Mouse (Mus musculus) embryonic facial prominence, embryonic 14.5 days (tissue): Measurements from ENCODE around the gene Cfap299. TPM values are rescaled to one million over a fixed set of nuclear protein-coding genes. Genes with fewer than 3 reads are reported as not detected.
A peak's percentile ranks its signal among the peaks of the same experiment; 100 is the strongest.

ENCODE experiments used
- ATAC-seq: fragments of 200-750 bp; cut with Nextera tagmentation; 2 replicates; pipeline ENCODE4 v1.8.0; 2017; ENCODE audit warnings: low read depth, moderate number of reproducible peaks, moderate TSS enrichment
- DNase-seq: peaks from one replicate; pipeline ENCODE4 v3.0.0-alpha.2; 2015; ENCODE audit warnings: low spot score
- H3K27ac ChIP-seq: fragments of 300-500 bp; sonication (generic); replicated peaks from 2 replicates; pipeline ENCODE4 v1.5.1; 2014; ENCODE audit warnings: low read depth, mild to moderate bottlenecking, low read length, moderate library complexity
- H3K27me3 ChIP-seq: fragments of 300-500 bp; sonication (generic); replicated peaks from 2 replicates; pipeline ENCODE4 v1.6.1; 2014; ENCODE audit warnings: low read length; ENCODE audit not compliant: control insufficient read depth, insufficient read depth
- H3K36me3 ChIP-seq: fragments of 300-500 bp; sonication (generic); 2 replicates; pipeline ENCODE4 v1.6.1; 2014; ENCODE audit warnings: low read length, mixed read lengths; ENCODE audit not compliant: control insufficient read depth, insufficient read depth
- H3K4me1 ChIP-seq: fragments of 300-500 bp; sonication (generic); 2 replicates; pipeline ENCODE4 v1.6.1; 2014; ENCODE audit warnings: antibody characterized with exemption, low read length; ENCODE audit not compliant: control insufficient read depth, insufficient read depth
- H3K4me2 ChIP-seq: fragments of 300-500 bp; sonication (generic); 2 replicates; pipeline ENCODE4 v1.6.1; 2014; ENCODE audit warnings: low read depth, mild to moderate bottlenecking, low read length, moderate library complexity, mixed read lengths
- H3K4me3 ChIP-seq: fragments of 300-500 bp; sonication (generic); 2 replicates; pipeline ENCODE4 v1.5.1; 2014; ENCODE audit warnings: low read depth, mild to moderate bottlenecking, low read length
- H3K9ac ChIP-seq: fragments of 300-500 bp; sonication (generic); 2 replicates; pipeline ENCODE4 v1.6.1; 2014; ENCODE audit warnings: low read depth, mild to moderate bottlenecking, low read length, moderate library complexity, mixed read lengths
- H3K9me3 ChIP-seq: fragments of 300-500 bp; sonication (generic); 2 replicates; pipeline ENCODE4 v1.6.1; 2016; ENCODE audit warnings: low read length; ENCODE audit not compliant: control insufficient read depth
- WGBS: fragments of 180-500 bp; shearing (Covaris S2); extraction: QIAGEN DNeasy Blood & Tissue Kit; methylation state at CpG from one replicate; pipeline ENCODE4 v1.1.7; 2014; 5-methylcytosine and 5-hydroxymethylcytosine counted together
- polyA plus RNA-seq: library from polyadenylated mRNA; unstranded; fragments of >200 nt; fragmentation: Nextera tagmentation; extraction: Ambion mirVana; gene quantifications from 2 replicates; pipeline ENCODE4 v1.2.1, GENCODE M21; 2014

Gene Cfap299
- polyA plus RNA-seq, 1 experiment from 2014 or later: 1.9 TPM

DNA sequence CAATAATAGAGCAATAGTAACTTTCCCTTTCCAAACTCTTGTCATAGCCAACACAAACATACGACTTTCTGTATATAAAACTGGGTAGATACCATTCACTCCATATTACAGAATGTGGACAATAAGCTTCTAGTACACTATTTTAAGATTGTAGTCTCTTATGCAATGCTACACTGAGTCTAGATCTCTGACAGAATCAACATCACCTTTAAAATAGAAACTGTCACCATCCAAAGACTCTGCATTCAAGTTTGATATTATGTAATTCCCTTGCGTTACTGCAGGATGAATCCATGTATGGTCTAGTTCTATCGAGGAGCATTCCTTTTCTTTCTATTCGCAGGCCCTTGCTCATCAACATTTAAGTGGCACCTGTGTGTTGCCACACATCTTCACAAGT is 477.4 kb downstream of the Cfap299 start:
- no peak overlapping the region for H3K4me2 ChIP-seq
- ATAC-seq (no peak), DNase-seq (no peak)
- no peak overlapping the region for H3K9ac ChIP-seq
- H3K9me3 ChIP-seq: no peaks in the 10 kb centered on the region
- H3K36me3 ChIP-seq: no peaks in the 10 kb centered on the region
- whole genome bisulfite sequencing: 95% methylated on average over 4 of the region's 4 CpGs
- H3K4me1 ChIP-seq: no peaks in the 10 kb centered on the region; the same call in 1 of the 2 replicates
- H3K4me3 ChIP-seq: no peak overlapping the region
- no peak overlapping the region for H3K27ac ChIP-seq
- H3K27me3 ChIP-seq: no peaks in the 10 kb centered on the region

DNA sequence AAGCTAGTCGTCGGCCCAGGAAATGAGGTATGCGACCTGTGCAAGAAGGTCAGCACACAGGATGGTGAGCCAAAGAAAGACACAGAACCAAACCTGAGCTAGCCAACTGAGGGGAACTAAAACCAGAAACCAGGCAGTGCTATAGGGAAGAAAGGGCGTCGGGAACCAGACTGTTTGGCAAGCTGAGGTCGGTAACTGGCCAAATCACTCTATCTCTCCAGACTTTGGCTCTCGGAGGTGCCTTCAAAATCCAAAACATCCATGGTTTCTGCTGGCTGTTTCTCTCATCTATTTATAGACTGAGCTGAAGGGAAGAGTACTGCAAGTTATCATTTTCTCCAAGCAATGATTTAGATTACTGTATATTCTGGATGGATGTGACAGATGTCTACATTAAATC is 477.9 kb downstream of the Cfap299 start:
- Histone ChIP-seq H3K27ac (no peak overlapping the region), H3K9me3 (no peaks in the 10 kb centered on the region), H3K36me3 (no peaks in the 10 kb centered on the region), H3K4me3 (no peak overlapping the region), H3K4me1 (no peaks in the 10 kb centered on the region), H3K27me3 (no peaks in the 10 kb centered on the region), H3K4me2 (no peak overlapping the region), H3K9ac (no peak overlapping the region)
- DNase-seq: peak; percentile 54
- 73% methylated on average over 7 of the region's 7 CpGs for WGBS
- no peak for ATAC-seq

DNA sequence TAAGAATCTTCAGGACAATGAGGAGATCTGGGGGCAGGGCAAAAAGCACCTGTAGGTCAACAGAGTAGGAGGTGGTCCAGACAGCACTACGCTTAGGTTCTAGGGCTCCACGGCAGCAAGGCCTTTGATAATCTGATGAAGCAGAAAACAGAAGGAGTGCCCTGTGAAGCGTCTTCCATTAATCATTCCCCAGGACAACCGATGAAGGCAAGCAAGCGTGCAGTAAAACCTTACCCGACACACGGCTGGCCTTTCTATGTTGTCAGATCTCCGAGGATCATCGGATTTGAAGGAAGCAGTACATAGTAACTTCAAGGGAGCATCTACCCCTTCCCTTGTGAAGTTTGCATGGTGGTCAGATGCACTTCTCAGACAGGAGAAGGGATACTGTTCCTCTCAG is 478.8 kb downstream of the Cfap299 start:
- 71% methylated on average over 9 of the region's 9 CpGs for WGBS

DNA sequence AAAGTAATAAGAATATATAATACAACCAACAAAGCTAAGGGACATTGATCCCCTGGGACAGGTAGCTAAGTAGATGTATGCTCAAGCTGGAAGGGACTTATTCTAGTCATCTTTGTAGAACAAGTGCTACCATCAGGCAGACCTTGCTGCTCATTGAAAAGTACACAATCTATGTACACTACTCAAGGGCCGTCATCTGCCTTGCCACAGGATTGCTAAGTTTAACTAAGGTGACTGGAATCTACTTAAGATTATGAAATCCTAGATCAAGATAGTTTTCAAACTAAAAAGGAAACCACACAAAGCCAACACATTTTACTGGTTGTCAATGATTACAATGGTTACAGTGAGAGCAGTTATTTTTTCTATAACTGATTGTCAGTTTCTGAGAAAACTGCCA is 483.3 kb downstream of the Cfap299 start:
- no peaks in the 10 kb centered on the region for H3K27me3 ChIP-seq
- no peak overlapping the region for H3K27ac ChIP-seq
- H3K4me1 ChIP-seq: no peaks in the 10 kb centered on the region
- WGBS: 93% methylated on average over 1 of the region's 1 CpGs
- no peak for DNase-seq
- no peaks in the 10 kb centered on the region for H3K36me3 ChIP-seq
- ATAC-seq: no peak
- H3K4me3 ChIP-seq: no peak overlapping the region
- no peak overlapping the region for H3K9ac ChIP-seq
- no peaks in the 10 kb centered on the region for H3K9me3 ChIP-seq
- H3K4me2 ChIP-seq: no peak overlapping the region

More for the DNA sequence above, 478.8 kb downstream of the Cfap299 start:
- no peaks in the 10 kb centered on the region for H3K9me3 ChIP-seq
- no peaks in the 10 kb centered on the region for H3K4me1 ChIP-seq
- no peak for DNase-seq
- H3K36me3 ChIP-seq: no peaks in the 10 kb centered on the region
- H3K27me3 ChIP-seq: no peaks in the 10 kb centered on the region
- no peak overlapping the region for H3K9ac ChIP-seq
- H3K27ac ChIP-seq: no peak overlapping the region
- H3K4me3 ChIP-seq: no peak overlapping the region
- no peak overlapping the region for H3K4me2 ChIP-seq
- no peak for ATAC-seq

DNA sequence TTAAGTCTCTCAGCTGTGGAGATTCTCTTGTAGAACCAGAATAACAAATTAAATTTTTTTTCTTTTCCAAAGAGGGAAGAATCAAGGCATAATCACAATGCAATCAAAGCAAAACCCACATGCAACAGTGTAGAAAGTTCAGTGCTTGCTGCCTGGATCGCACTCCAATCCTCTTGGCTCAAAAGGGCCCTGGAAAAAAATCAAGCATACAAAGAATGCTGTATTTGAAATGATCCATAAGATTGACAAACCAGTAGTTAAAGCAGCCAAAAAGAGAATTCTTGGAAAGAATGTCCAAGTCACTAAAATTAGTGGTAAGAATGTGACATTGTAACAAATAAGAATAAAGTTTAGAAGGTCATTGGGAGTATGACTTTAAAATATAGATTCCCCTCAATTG is 486.2 kb downstream of the Cfap299 start:
- ATAC-seq (no peak), DNase-seq (no peak)
- Histone ChIP-seq H3K4me3 (no peak overlapping the region), H3K9ac (no peak overlapping the region), H3K27me3 (no peaks in the 10 kb centered on the region), H3K4me2 (no peak overlapping the region), H3K4me1 (no peaks in the 10 kb centered on the region), H3K9me3 (no peaks in the 10 kb centered on the region), H3K27ac (no peak overlapping the region), H3K36me3 (no peaks in the 10 kb centered on the region)
- 76% methylated on average over 1 of the region's 1 CpGs for WGBS

DNA sequence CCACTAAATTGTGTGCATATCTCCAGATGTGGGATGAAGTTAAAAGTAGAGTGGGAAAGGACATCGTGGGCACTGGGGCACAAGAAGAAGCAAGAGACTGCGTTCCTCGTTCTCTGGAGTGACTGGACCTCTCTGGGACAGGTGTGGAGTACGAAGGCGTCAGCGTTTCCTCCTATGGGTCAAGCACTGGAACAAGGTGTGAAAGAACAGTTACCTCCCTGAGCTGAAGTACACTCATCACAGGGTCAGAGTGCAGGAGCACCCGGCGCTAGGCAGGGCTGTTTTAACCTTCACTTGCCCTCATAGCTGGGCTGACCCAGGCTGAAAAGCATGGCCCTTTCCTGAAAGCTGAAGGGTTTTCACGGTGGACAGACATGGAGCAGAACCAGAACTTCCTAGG is 504.7 kb downstream of the Cfap299 start:
- 84% methylated on average over 9 of the region's 9 CpGs for WGBS
- Histone ChIP-seq H3K27me3 (no peaks in the 10 kb centered on the region), H3K4me3 (no peak overlapping the region), H3K27ac (no peak overlapping the region), H3K9ac (no peak overlapping the region), H3K4me2 (no peak overlapping the region), H3K9me3 (no peaks in the 10 kb centered on the region), H3K4me1 (no peaks in the 10 kb centered on the region), H3K36me3 (no peaks in the 10 kb centered on the region)
- DNase-seq (no peak), ATAC-seq (no peak)

DNA sequence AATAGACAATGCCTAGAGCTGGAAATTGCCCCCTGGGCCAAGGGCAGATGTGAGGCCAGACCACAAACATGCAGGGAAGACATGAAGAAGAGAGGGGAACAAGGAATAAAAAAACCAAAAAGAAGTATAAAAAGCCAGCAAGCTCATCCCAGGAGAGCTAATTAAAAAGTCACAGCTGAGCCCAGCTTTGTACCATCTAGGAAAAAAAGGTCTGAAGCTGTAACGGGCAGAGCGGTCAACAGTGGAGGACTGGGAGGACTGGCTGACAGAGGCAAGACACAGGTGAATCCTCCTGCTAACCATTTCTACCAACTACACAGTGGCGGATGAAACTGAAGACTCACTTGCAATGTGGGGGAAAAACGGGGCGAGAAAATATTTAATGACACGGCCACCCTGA is 505.2 kb downstream of the Cfap299 start:
- ATAC-seq: no peak
- no peak overlapping the region for H3K9ac ChIP-seq
- H3K36me3 ChIP-seq: no peaks in the 10 kb centered on the region
- no peak overlapping the region for H3K4me2 ChIP-seq
- H3K27ac ChIP-seq: no peak overlapping the region
- no peaks in the 10 kb centered on the region for H3K27me3 ChIP-seq
- no peak for DNase-seq
- H3K9me3 ChIP-seq: no peaks in the 10 kb centered on the region
- H3K4me3 ChIP-seq: no peak overlapping the region
- WGBS: 88% methylated on average over 6 of the region's 6 CpGs
- H3K4me1 ChIP-seq: no peaks in the 10 kb centered on the region

DNA sequence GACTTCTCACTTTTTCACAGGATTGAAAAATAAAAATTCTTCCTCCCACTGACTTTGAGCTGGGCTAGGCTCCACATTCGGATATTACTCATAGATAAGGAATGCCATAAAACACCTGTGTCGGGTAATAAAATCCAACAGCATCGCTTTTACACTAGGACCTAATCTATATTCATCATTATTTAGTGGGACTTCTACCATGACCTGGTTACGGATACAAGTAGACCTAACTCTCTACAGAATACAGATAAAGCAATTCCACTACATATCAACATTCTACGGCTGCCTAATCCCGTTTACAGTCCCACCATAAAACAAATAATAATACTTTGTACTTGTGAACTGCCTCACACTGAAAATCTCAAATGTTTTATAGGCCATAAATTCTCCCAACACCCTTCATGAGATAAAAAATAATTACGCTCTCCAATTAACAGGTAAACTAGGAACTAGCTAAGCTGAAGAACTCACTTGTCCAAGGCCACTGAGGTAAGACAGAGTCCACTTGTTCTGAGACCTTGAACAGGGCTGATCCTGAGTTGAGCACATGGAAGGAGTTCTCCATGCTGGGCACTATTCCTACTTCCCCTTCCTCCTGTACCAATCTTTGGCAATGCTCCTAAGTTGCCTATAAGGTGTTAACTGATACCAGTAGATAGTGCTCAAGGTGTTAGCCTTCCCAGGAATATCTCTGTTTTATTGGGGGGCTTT is 513.7 kb downstream of the Cfap299 start:
- Histone ChIP-seq H3K9me3 (no peaks in the 10 kb centered on the region), H3K4me2 (no peak overlapping the region), H3K27me3 (0 out of 2 replicates have a peak, but pooled peaks cover 6% of the 10 kb centered on the region), H3K27ac (no peak overlapping the region), H3K4me1 (0 out of 2 replicates have a peak, but pooled peaks cover 4% of the 10 kb centered on the region), H3K9ac (no peak overlapping the region), H3K4me3 (no peak overlapping the region), H3K36me3 (no peaks in the 10 kb centered on the region)
- no peak for ATAC-seq
- WGBS: 85% methylated on average over 7 of the region's 7 CpGs
- DNase-seq: no peak

DNA sequence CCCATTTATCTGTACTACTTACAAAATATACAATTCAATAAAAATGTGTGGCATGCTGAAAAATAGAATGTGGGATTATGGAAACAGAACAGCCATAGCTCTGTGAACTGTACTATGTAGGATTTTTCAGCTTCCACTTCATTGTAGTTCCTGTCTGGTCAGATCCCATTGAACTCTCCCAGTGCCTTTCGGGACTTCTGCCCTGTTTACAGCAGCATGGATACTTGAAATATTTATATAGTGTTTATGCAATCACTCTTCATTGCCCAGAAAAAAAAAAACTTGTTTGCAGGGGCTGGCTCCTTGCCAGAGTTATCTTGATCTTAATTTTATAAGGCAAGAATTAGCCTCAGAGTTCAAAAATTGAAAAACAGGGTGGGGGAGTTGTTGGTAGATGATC is 515.6 kb downstream of the Cfap299 start:
- ATAC-seq (no peak), DNase-seq (no peak)
- 0 out of 2 replicates have a peak, but pooled peaks cover 6% of the 10 kb centered on the region for H3K27me3 ChIP-seq
- 59% methylated on average over 1 of the region's 1 CpGs for WGBS
- no peak overlapping the region for H3K9ac ChIP-seq
- H3K27ac ChIP-seq: no peak overlapping the region
- no peaks in the 10 kb centered on the region for H3K36me3 ChIP-seq
- H3K4me1 ChIP-seq: 0 out of 2 replicates have a peak, but pooled peaks cover 4% of the 10 kb centered on the region
- H3K4me3 ChIP-seq: no peak overlapping the region
- no peak overlapping the region for H3K4me2 ChIP-seq
- no peaks in the 10 kb centered on the region for H3K9me3 ChIP-seq
